Mouse (Mus musculus): ENCODE data around the gene Evi5l. TPM values are rescaled to one million over a fixed set of nuclear protein-coding genes. Genes with fewer than 3 reads are reported as not detected.

Evi5l gene
- polyA plus RNA-seq, 1 experiment: 22.4 TPM

GRCm38 (mm10) chr8:4205246-4206123 lies 39.1 kb downstream of the Evi5l start:
- WGBS: 70% methylated on average over 38 of the region's 38 CpGs
- Histone ChIP-seq H3K4me1 (ENCODE audit: control insufficient read depth, insufficient read depth, low read length) (no peaks in the 10 kb centered on the region), H3K27me3 (replicated peaks; ENCODE audit: control insufficient read depth, insufficient read depth, low read length) (no peaks in the 10 kb centered on the region), H3K27ac (ENCODE audit: insufficient read depth, low read depth, low read length) (no peak overlapping the region), H3K36me3 (ENCODE audit: control insufficient read depth, insufficient read depth, low read length) (no peaks in the 10 kb centered on the region), H3K4me3 (ENCODE audit: insufficient read depth, low read depth, low read length) (no peak overlapping the region)
- TF ChIP-seq POLR2A (IDR thresholded peaks at IDR 0.05; ENCODE audit: low read depth, low read length): no peak
- TF ChIP-seq CTCF (conservative IDR thresholded peaks at IDR 0.05; ENCODE audit: insufficient read depth, insufficient read length, low read depth, low read length): no peak
- DNase-seq: no peak

- WGBS: 65% methylated on average over 44 of the region's 44 CpGs
- no peak overlapping the region for H3K27ac ChIP-seq (ENCODE audit: insufficient read depth, low read depth, low read length)
- no peaks in the 10 kb centered on the region for H3K4me1 ChIP-seq (ENCODE audit: control insufficient read depth, insufficient read depth, low read length)
- no peaks in the 10 kb centered on the region for H3K27me3 ChIP-seq (replicated peaks; ENCODE audit: control insufficient read depth, insufficient read depth, low read length)
- no peak overlapping the region for H3K4me3 ChIP-seq (ENCODE audit: insufficient read depth, low read depth, low read length)
- H3K36me3 ChIP-seq (ENCODE audit: control insufficient read depth, insufficient read depth, low read length): no peaks in the 10 kb centered on the region
- DNase-seq: no peak
- TF ChIP-seq POLR2A (IDR thresholded peaks at IDR 0.05; ENCODE audit: low read depth, low read length) (no peak), CTCF (conservative IDR thresholded peaks at IDR 0.05; ENCODE audit: insufficient read depth, insufficient read length, low read depth, low read length) (no peak)
Observed at GRCm38 (mm10) chr8:4206182-4207015, 40.0 kb downstream of the Evi5l start.

- no peak overlapping the region for H3K4me3 ChIP-seq (ENCODE audit: insufficient read depth, low read depth, low read length)
- no peaks in the 10 kb centered on the region for H3K36me3 ChIP-seq (ENCODE audit: control insufficient read depth, insufficient read depth, low read length)
- H3K27me3 ChIP-seq (replicated peaks; ENCODE audit: control insufficient read depth, insufficient read depth, low read length): no peaks in the 10 kb centered on the region
- no peak for TF ChIP-seq CTCF (conservative IDR thresholded peaks at IDR 0.05; ENCODE audit: insufficient read depth, insufficient read length, low read depth, low read length)
- no peak for TF ChIP-seq POLR2A (IDR thresholded peaks at IDR 0.05; ENCODE audit: low read depth, low read length)
- no peaks in the 10 kb centered on the region for H3K4me1 ChIP-seq (ENCODE audit: control insufficient read depth, insufficient read depth, low read length)
- H3K27ac ChIP-seq (ENCODE audit: insufficient read depth, low read depth, low read length): no peak overlapping the region
- WGBS: 86% methylated on average over 2 of the region's 2 CpGs
- no peak for DNase-seq
Observed at GRCm38 (mm10) chr8:4207016-4207350, 40.6 kb downstream of the Evi5l start.

GRCm38 (mm10) chr8:4211097-4211496 lies 44.7 kb downstream of the Evi5l start:
- Histone ChIP-seq H3K4me1 (ENCODE audit: control insufficient read depth, insufficient read depth, low read length) (peaks cover 4% of the 10 kb centered on the region; the same call in 1 of the 2 replicates), H3K36me3 (ENCODE audit: control insufficient read depth, insufficient read depth, low read length) (no peaks in the 10 kb centered on the region), H3K4me3 (ENCODE audit: insufficient read depth, low read depth, low read length) (no peak overlapping the region), H3K27me3 (replicated peaks; ENCODE audit: control insufficient read depth, insufficient read depth, low read length) (no peaks in the 10 kb centered on the region; the same call in 1 of the 2 replicates), H3K27ac (ENCODE audit: insufficient read depth, low read depth, low read length) (no peak overlapping the region)
- no peak for TF ChIP-seq POLR2A (IDR thresholded peaks at IDR 0.05; ENCODE audit: low read depth, low read length)
- no peak for DNase-seq
- WGBS: 73% methylated on average over 6 of the region's 6 CpGs

GRCm38 (mm10) chr8:4212809-4213209 lies 46.4 kb downstream of the Evi5l start:
- H3K4me3 ChIP-seq (ENCODE audit: insufficient read depth, low read depth, low read length): peak overlapping the region; percentile 8; the same call in 1 of the 2 replicates
- peaks cover 4% of the 10 kb centered on the region for H3K27me3 ChIP-seq (replicated peaks; ENCODE audit: control insufficient read depth, insufficient read depth, low read length)
- TF ChIP-seq POLR2A (IDR thresholded peaks at IDR 0.05; ENCODE audit: low read depth, low read length): no peak
- no peak for TF ChIP-seq CTCF (conservative IDR thresholded peaks at IDR 0.05; ENCODE audit: insufficient read depth, insufficient read length, low read depth, low read length)
- DNase-seq: no peak
- no peaks in the 10 kb centered on the region for H3K36me3 ChIP-seq (ENCODE audit: control insufficient read depth, insufficient read depth, low read length)
- peaks cover 4% of the 10 kb centered on the region; the same call in 1 of the 2 replicates for H3K4me1 ChIP-seq (ENCODE audit: control insufficient read depth, insufficient read depth, low read length)
- 1% methylated on average over 25 of the region's 25 CpGs for WGBS
- no peak overlapping the region for H3K27ac ChIP-seq (ENCODE audit: insufficient read depth, low read depth, low read length)

- H3K27ac ChIP-seq (ENCODE audit: insufficient read depth, low read depth, low read length): no peak overlapping the region
- H3K36me3 ChIP-seq (ENCODE audit: control insufficient read depth, insufficient read depth, low read length): no peaks in the 10 kb centered on the region
- peaks cover 4% of the 10 kb centered on the region; the same call in 1 of the 2 replicates for H3K4me1 ChIP-seq (ENCODE audit: control insufficient read depth, insufficient read depth, low read length)
- TF ChIP-seq CTCF (conservative IDR thresholded peaks at IDR 0.05; ENCODE audit: insufficient read depth, insufficient read length, low read depth, low read length): no peak
- TF ChIP-seq POLR2A (IDR thresholded peaks at IDR 0.05; ENCODE audit: low read depth, low read length): no peak
- WGBS: 10% methylated on average over 18 of the region's 18 CpGs
- H3K4me3 ChIP-seq (ENCODE audit: insufficient read depth, low read depth, low read length): peak overlapping the region; percentile 27
- H3K27me3 ChIP-seq (replicated peaks; ENCODE audit: control insufficient read depth, insufficient read depth, low read length): peaks cover 4% of the 10 kb centered on the region
- peak; percentile 43 for DNase-seq
Observed at GRCm38 (mm10) chr8:4213210-4214005, 47.0 kb downstream of the Evi5l start.

Data from kidney, adult 2 months (tissue).